Mouse (Mus musculus): ENCODE results near the gene Ppp1r35.

Gene Ppp1r35

GRCm38 (mm10) chr5:137828694-137829093 lies 50.0 kb downstream of the Ppp1r35 start:
- peak; percentile 1 for DNase-seq (ENCODE audit: low spot score)

Data from testis, postnatal 14 days (tissue).